ENCODE assay signal across 8 mouse cellular contexts in genomic region chr3:102203781-102204721, GRCm38 (mm10). TPM values are rescaled to one million over a fixed set of nuclear protein-coding genes. Genes with fewer than 3 reads are reported as not detected.
A peak's percentile ranks its signal among the peaks of the same experiment; 100 is the strongest.
DNase-seq lines count a peak whose midpoint lies in the region; ATAC-seq and TF ChIP-seq lines count a peak whose summit lies in the region.

Gene Vangl1, minus strand, starts transcription at chr3:102204693.

- H3K36me3 ChIP-seq in thymus, adult 2 months (ENCODE audit: control insufficient read depth, insufficient read depth, low read length), result no peaks in the 10 kb centered on the region
- H3K36me3 ChIP-seq in embryonic facial prominence, embryonic 11.5 days (replicated peaks; ENCODE audit: control insufficient read depth, insufficient read depth, low read depth, low read length), result no peaks in the 10 kb centered on the region
- H3K36me3 ChIP-seq in heart, adult 2 months (ENCODE audit: control insufficient read depth, insufficient read depth, low read length), result no peaks in the 10 kb centered on the region
- H3K36me3 ChIP-seq in liver, embryonic 13.5 days, result no peaks in the 10 kb centered on the region
- no peaks in the 10 kb centered on the region for H3K36me3 ChIP-seq in neural tube, embryonic 12.5 days

- DNase-seq in thymus, adult 2 months, result no peak
- DNase-seq in thymus, adult 18-20 months, result no peak
- DNase-seq in embryonic facial prominence, embryonic 11.5 days (ENCODE audit: low spot score), result peak; percentile 81
- peak; percentile 90 for DNase-seq in heart, adult 2 months
- peak; percentile 85 for DNase-seq in kidney, adult 18-20 months
- DNase-seq in liver, embryonic 13.5 days, result peak; percentile 23
- DNase-seq in urinary bladder, postnatal 14 days (ENCODE audit: low spot score), result peak; percentile 86

- TF ChIP-seq CTCF in thymus, adult 2 months (IDR thresholded peaks at IDR 0.05; ENCODE audit: borderline replicate concordance, control insufficient read depth, extremely low read depth, insufficient read depth, low read length, poor library complexity), result no peak
- no peak for TF ChIP-seq CTCF in heart, adult 2 months (IDR thresholded peaks at IDR 0.05)

- peak; percentile 87 for ATAC-seq in embryonic facial prominence, embryonic 11.5 days (replicated peaks; ENCODE audit: insufficient number of reproducible peaks, low FRiP score, low TSS enrichment, low read depth)
- ATAC-seq in liver, embryonic 13.5 days (ENCODE audit: low read depth), result peak; percentile 78
- ATAC-seq in neural tube, embryonic 12.5 days (ENCODE audit: low FRiP score, low read depth), result peak; percentile 85

- TF ChIP-seq EP300 in heart, adult 2 months (IDR thresholded peaks at IDR 0.05; ENCODE audit: insufficient read depth, low read depth, low read length), result no peak

- no peaks in the 10 kb centered on the region; the same call in 1 of the 2 replicates for H3K27me3 ChIP-seq in thymus, adult 2 months (ENCODE audit: control insufficient read depth, insufficient read depth, low read length)
- no peaks in the 10 kb centered on the region; the same call in 1 of the 2 replicates for H3K27me3 ChIP-seq in embryonic facial prominence, embryonic 11.5 days (ENCODE audit: control insufficient read depth, insufficient read depth, low read length)
- H3K27me3 ChIP-seq in heart, adult 2 months (ENCODE audit: control insufficient read depth, insufficient read depth, low read length), result no peaks in the 10 kb centered on the region
- H3K27me3 ChIP-seq in liver, embryonic 13.5 days, result peaks cover 79% of the 10 kb centered on the region
- peaks cover 25% of the 10 kb centered on the region for H3K27me3 ChIP-seq in neural tube, embryonic 12.5 days (replicated peaks)

- no peak within 1 kb of the TSS for H3K27ac ChIP-seq in thymus, adult 2 months (ENCODE audit: control insufficient read depth, insufficient read depth, low read length)
- H3K27ac ChIP-seq in embryonic facial prominence, embryonic 11.5 days (replicated peaks; ENCODE audit: low read depth, low read length), result peak within 1 kb of the TSS; percentile 52
- peak within 1 kb of the TSS; percentile 83 for H3K27ac ChIP-seq in heart, adult 2 months
- H3K27ac ChIP-seq in liver, embryonic 13.5 days, result 0 out of 2 replicates have a peak within 1 kb of the TSS, but pooled peaks have one; percentile 18
- 0 out of 2 replicates have a peak within 1 kb of the TSS, but pooled peaks have one; percentile 37 for H3K27ac ChIP-seq in neural tube, embryonic 12.5 days

- H3K4me1 ChIP-seq in thymus, adult 2 months (replicated peaks; ENCODE audit: control insufficient read depth, insufficient read depth, low read length), result no peaks in the 10 kb centered on the region; the same call in 1 of the 2 replicates
- H3K4me1 ChIP-seq in embryonic facial prominence, embryonic 11.5 days (ENCODE audit: control insufficient read depth, insufficient read depth, low read length), result peaks cover 5% of the 10 kb centered on the region
- peaks cover 9% of the 10 kb centered on the region for H3K4me1 ChIP-seq in heart, adult 2 months (ENCODE audit: control insufficient read depth, insufficient read depth, low read length)
- H3K4me1 ChIP-seq in liver, embryonic 13.5 days (replicated peaks), result peaks cover 20% of the 10 kb centered on the region
- peaks cover 32% of the 10 kb centered on the region for H3K4me1 ChIP-seq in neural tube, embryonic 12.5 days

- peak within 1 kb of the TSS; percentile 11 for H3K4me3 ChIP-seq in thymus, adult 2 months (ENCODE audit: control insufficient read depth, insufficient read depth, low read length)
- H3K4me3 ChIP-seq in embryonic facial prominence, embryonic 11.5 days (ENCODE audit: low read depth, low read length), result peak within 1 kb of the TSS; percentile 75
- H3K4me3 ChIP-seq in heart, adult 2 months, result peak within 1 kb of the TSS; percentile 69
- peak within 1 kb of the TSS; percentile 67 for H3K4me3 ChIP-seq in liver, embryonic 13.5 days (replicated peaks)
- H3K4me3 ChIP-seq in neural tube, embryonic 12.5 days, result peak within 1 kb of the TSS; percentile 61

- H3K79me2 ChIP-seq in heart, adult 2 months (replicated peaks; ENCODE audit: control insufficient read depth, insufficient read depth, low read length), result peaks cover 5% of the 10 kb centered on the region

- intact Hi-C loops in heart, adult 2 months (cut with DNase I), result loop anchor here (5.0 kb wide), 1 partner anchor 52 kb away; no protein-coding TSS in a partner anchor

- TF ChIP-seq POLR2A in thymus, adult 2 months (IDR thresholded peaks at IDR 0.05; ENCODE audit: control insufficient read depth, extremely low read depth, insufficient read depth, low read length, poor library complexity), result no peak
- no peak for TF ChIP-seq POLR2A in heart, adult 2 months (IDR thresholded peaks at IDR 0.05; ENCODE audit: insufficient read depth, low read depth, low read length)

- WGBS in thymus, adult 2 months, result under 1% methylated on average over 91 of the region's 95 CpGs
- under 1% methylated on average over 93 of the region's 95 CpGs for WGBS in embryonic facial prominence, embryonic 11.5 days
- WGBS in heart, adult 2 months, result under 1% methylated on average over 86 of the region's 95 CpGs
- WGBS in liver, embryonic 13.5 days (ENCODE audit: insufficient replicate concordance), result under 1% methylated on average over 88 of the region's 95 CpGs
- WGBS in neural tube, embryonic 12.5 days, result under 1% methylated on average over 88 of the region's 95 CpGs

- no peaks in the 10 kb centered on the region for H3K9me3 ChIP-seq in embryonic facial prominence, embryonic 11.5 days (replicated peaks; ENCODE audit: control insufficient read depth, low read length)
- no peaks in the 10 kb centered on the region for H3K9me3 ChIP-seq in liver, embryonic 13.5 days (replicated peaks)
- no peaks in the 10 kb centered on the region for H3K9me3 ChIP-seq in neural tube, embryonic 12.5 days

- H3K4me2 ChIP-seq in embryonic facial prominence, embryonic 11.5 days (ENCODE audit: low read depth, low read length), result peak within 1 kb of the TSS; percentile 91
- H3K4me2 ChIP-seq in liver, embryonic 13.5 days, result peak within 1 kb of the TSS; percentile 85
- peak within 1 kb of the TSS; percentile 94 for H3K4me2 ChIP-seq in neural tube, embryonic 12.5 days (replicated peaks)

- H3K9ac ChIP-seq in embryonic facial prominence, embryonic 11.5 days (replicated peaks; ENCODE audit: low read length), result peak within 1 kb of the TSS; percentile 83
- peak within 1 kb of the TSS; percentile 88 for H3K9ac ChIP-seq in heart, adult 2 months (ENCODE audit: low read depth, low read length)
- H3K9ac ChIP-seq in liver, embryonic 13.5 days, result peak within 1 kb of the TSS; percentile 72
- peak within 1 kb of the TSS; percentile 69 for H3K9ac ChIP-seq in neural tube, embryonic 12.5 days

RNA-seq across cellular contexts. Expression of gene Vangl1, which starts in this region (rescaled TPM):
- polyA plus RNA-seq in thymus, adult 2 months (2012; rRNA removed), result 9.7 and 10.6 TPM in 2 replicates
- 11.9 and 12.8 TPM in 2 replicates for polyA plus RNA-seq in embryonic facial prominence, embryonic 11.5 days (2014; fragmentation: Nextera tagmentation; extraction: Ambion mirVana)
- total RNA-seq in heart, adult 2 months (2021), result 10 to 100 TPM in 1 of 2 experiments, 1 to 10 TPM in 1; 9.7 to 15.9 TPM
- 10.6 and 16.8 TPM in 2 replicates for polyA plus RNA-seq in heart, adult 2 months (2012; rRNA removed)
- 59.4 and 73.6 TPM in 2 replicates for polyA plus RNA-seq in liver, embryonic 13.5 days (2015; fragmentation: Nextera tagmentation; extraction: Ambion mirVana)
- 12.3 and 14.9 TPM in 2 replicates for polyA plus RNA-seq in neural tube, embryonic 12.5 days (2016; fragmentation: Nextera tagmentation; extraction: Ambion mirVana)

Comparison
In these comparisons a context has a peak if more than half of its experiments do, and no peak if none do; other contexts are left out.
1. DNase-seq: peak in embryonic facial prominence, embryonic 11.5 days (single experiment), heart, adult 2 months (2 of 2), kidney, adult 18-20 months (single experiment), liver, embryonic 13.5 days (single experiment) and urinary bladder, postnatal 14 days (single experiment); none in thymus, adult 2 months (single experiment) and thymus, adult 18-20 months (0 of 2).
2. H3K4me3 ChIP-seq: peak in every context shown above with its lines; median percentile 75 in embryonic facial prominence, embryonic 11.5 days; 69 in heart, adult 2 months; 67 in liver, embryonic 13.5 days; 61 in neural tube, embryonic 12.5 days; 11 in thymus, adult 2 months.
3. Peak in every context shown above with its lines, with median percentiles within 50 percentile points of each other: ATAC-seq, H3K4me2 ChIP-seq and H3K9ac ChIP-seq.